Mouse (Mus musculus): ENCODE data around the gene Qrich1.
"Not testable (repeated sequence)": the region's sequence is repeated elsewhere in the genome, so short reads cannot be mapped to it uniquely, and the experiment has no call there.

DNA sequence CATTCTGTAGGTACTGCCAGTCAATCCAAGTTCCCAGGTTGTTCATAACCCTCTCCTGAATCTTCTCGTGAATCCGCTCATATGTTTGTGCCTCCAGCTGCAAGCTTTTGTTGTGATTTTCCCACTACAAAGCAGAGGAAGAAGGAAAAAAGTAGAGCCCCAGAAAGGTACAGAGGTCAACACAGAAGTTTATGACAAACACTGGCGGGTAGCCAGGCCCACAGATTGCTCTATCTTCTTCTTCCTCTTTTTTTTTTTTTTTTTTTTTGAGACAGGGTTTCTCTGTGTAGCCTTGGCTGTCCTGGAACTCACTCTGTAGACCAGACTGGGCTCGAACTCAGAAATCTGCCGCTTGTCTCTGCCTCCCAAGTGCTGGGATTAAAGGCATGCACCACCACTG lies 91.3 kb downstream of the Qrich1 start:
- not testable (repeated sequence) for TF ChIP-seq CTCF, EP300 (IDR thresholded peaks at IDR 0.05)
